In genomic region chr5:114680676-114681285, GRCm38 (mm10) we compare ENCODE assay signal across 9 mouse cellular contexts. TPM values are rescaled to one million over a fixed set of nuclear protein-coding genes. Genes with fewer than 3 reads are reported as not detected.
DNase-seq lines count a peak whose midpoint lies in the region; ATAC-seq and TF ChIP-seq lines count a peak whose summit lies in the region.
"Had no signal": no experiment of that assay in that cellular context is flagged by ENCODE, and none has a peak within 500 bp of the region (broad histone marks: within the 10 kb centered on the region; RNA-seq: fewer than 3 reads in every experiment).

No protein-coding gene starts in this region.

- H3K27me3 ChIP-seq in kidney, adult 2 months (replicated peaks; ENCODE audit: control insufficient read depth, insufficient read depth, low read length) = no peaks in the 10 kb centered on the region
- no peaks in the 10 kb centered on the region for H3K27me3 ChIP-seq in embryonic facial prominence, embryonic 13.5 days
- H3K27me3 ChIP-seq: Patski had no signal

- H3K9ac ChIP-seq in embryonic facial prominence, embryonic 13.5 days = peak overlapping the region; percentile 11; the same call in 1 of the 2 replicates

- H3K4me2 ChIP-seq in embryonic facial prominence, embryonic 13.5 days = no peak overlapping the region

- no peak for DNase-seq in kidney, adult 2 months
- DNase-seq in kidney, adult 11 months = no peak
- peak; percentile 35 to 43 for DNase-seq in CD8-positive naive resting alpha-beta T cell, adult 2 months (ENCODE audit: low read depth in 2 of 2, low spot score in 2 of 2)
- DNase-seq in lung, postnatal 36 days = peak; percentile 59
- DNase-seq in adrenal gland, postnatal 14 days = no peak
- DNase-seq in ovary, postnatal 14 days (ENCODE audit: low spot score) = no peak
- DNase-seq in right cerebral cortex, postnatal 25 days = no peak

- H3K36me3 ChIP-seq in kidney, adult 2 months (ENCODE audit: control insufficient read depth, insufficient read depth, low read length) = no peaks in the 10 kb centered on the region
- peaks cover 20% of the 10 kb centered on the region for H3K36me3 ChIP-seq in embryonic facial prominence, embryonic 13.5 days

- H3K9me3 ChIP-seq in embryonic facial prominence, embryonic 13.5 days = no peaks in the 10 kb centered on the region

- no peak overlapping the region for H3K4me3 ChIP-seq in kidney, adult 2 months (ENCODE audit: insufficient read depth, low read depth, low read length)
- no peak overlapping the region for H3K4me3 ChIP-seq in embryonic facial prominence, embryonic 13.5 days

- 0 out of 2 replicates have a peak overlapping the region, but pooled peaks have one; percentile 7 for H3K27ac ChIP-seq in kidney, adult 2 months (ENCODE audit: insufficient read depth, low read depth, low read length)
- H3K27ac ChIP-seq in embryonic facial prominence, embryonic 13.5 days = peak overlapping the region; percentile 57

- no peaks in the 10 kb centered on the region for H3K4me1 ChIP-seq in kidney, adult 2 months (ENCODE audit: control insufficient read depth, insufficient read depth, low read length)
- H3K4me1 ChIP-seq in embryonic facial prominence, embryonic 13.5 days = peaks cover 28% of the 10 kb centered on the region

- 53% methylated on average over 19 of the region's 19 CpGs for WGBS in kidney, adult 2 months
- 54% methylated on average over 19 of the region's 19 CpGs for whole genome bisulfite sequencing in embryonic facial prominence, embryonic 13.5 days

- TF ChIP-seq CTCF in kidney, adult 2 months (conservative IDR thresholded peaks at IDR 0.05; ENCODE audit: insufficient read depth, insufficient read length, low read depth, low read length) = no peak

- ATAC-seq in embryonic facial prominence, embryonic 13.5 days (ENCODE audit: insufficient number of reproducible peaks, insufficient read depth, low FRiP score, low TSS enrichment, low read depth) = no peak
- ATAC-seq: Patski had no signal

- TF ChIP-seq POLR2A in kidney, adult 2 months (IDR thresholded peaks at IDR 0.05; ENCODE audit: low read depth, low read length) = no peak

RNA-seq across cellular contexts. Expression of gene Gltp, which starts 10.0 kb away (rescaled TPM):
- polyA plus RNA-seq in kidney, adult 2 months (2012; rRNA removed) = 89.1 and 95.7 TPM in 2 replicates
- polyA plus RNA-seq in embryonic facial prominence, embryonic 13.5 days (2015; fragmentation: Nextera tagmentation; extraction: Ambion mirVana) = 88.4 and 94.6 TPM in 2 replicates
- 39.2 and 41.7 TPM in 2 replicates for total RNA-seq in adrenal gland, postnatal 14 days (2021)

RNA-seq across cellular contexts. Expression of gene Trpv4, which starts 22.6 kb away (rescaled TPM):
- 127 and 164 TPM in 2 replicates for polyA plus RNA-seq in kidney, adult 2 months (2012; rRNA removed)
- 10.8 and 13.9 TPM in 2 replicates for polyA plus RNA-seq in embryonic facial prominence, embryonic 13.5 days (2015; fragmentation: Nextera tagmentation; extraction: Ambion mirVana)
- 2.1 and 3.6 TPM in 2 replicates for total RNA-seq in adrenal gland, postnatal 14 days (2021)

RNA-seq across cellular contexts. Expression of gene Tchp, which starts 26.8 kb away (rescaled TPM):
- polyA plus RNA-seq in kidney, adult 2 months (2012; rRNA removed) = 11.4 and 12.1 TPM in 2 replicates
- 19.6 and 19.8 TPM in 2 replicates for polyA plus RNA-seq in embryonic facial prominence, embryonic 13.5 days (2015; fragmentation: Nextera tagmentation; extraction: Ambion mirVana)
- 6.9 and 10.0 TPM in 2 replicates for total RNA-seq in adrenal gland, postnatal 14 days (2021)

Comparison
In these comparisons a context has a peak if more than half of its experiments do, and no peak if none do; other contexts are left out.
1. DNase-seq: peak in CD8-positive naive resting alpha-beta T cell, adult 2 months (2 of 2) and lung, postnatal 36 days (single experiment); none in kidney, adult 2 months (single experiment), kidney, adult 11 months (single experiment), adrenal gland, postnatal 14 days (single experiment), ovary, postnatal 14 days (single experiment) and right cerebral cortex, postnatal 25 days (single experiment).